Mouse (Mus musculus) ovary, postnatal 10 days (tissue): Measurements from ENCODE around the gene Nop16.

Experiments used
- DNase-seq: peaks from one replicate; pipeline ENCODE4 v3.0.0; 2022; ENCODE audit warnings: low spot score

The Nop16 gene

DNA sequence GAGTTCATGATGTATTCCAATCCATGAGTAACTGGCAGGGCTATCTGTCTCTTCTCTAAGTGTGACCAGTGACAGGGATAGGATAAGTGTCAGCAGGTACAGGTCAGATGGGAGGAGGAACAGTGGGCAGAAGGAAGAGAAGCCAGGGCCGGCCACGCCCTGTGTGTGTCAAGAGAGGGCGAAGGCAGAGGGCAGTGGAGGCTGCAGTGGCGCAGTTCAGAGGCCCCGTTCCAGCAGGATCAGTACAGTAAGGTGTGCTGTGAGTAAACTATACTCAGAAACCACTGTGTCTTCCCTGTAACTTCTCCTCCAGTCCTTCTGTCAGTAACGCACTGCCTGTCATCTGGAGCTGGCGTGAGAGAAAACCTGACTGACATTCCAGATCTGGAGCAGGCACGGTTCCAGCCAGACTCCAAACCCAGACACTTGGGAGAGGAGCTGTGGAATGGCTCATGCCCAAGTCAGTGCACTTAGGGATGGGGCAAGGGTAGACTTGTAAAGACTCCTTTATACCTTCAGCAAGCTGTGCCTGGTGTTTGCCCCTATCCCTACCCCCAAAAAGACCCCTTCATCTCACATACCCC is 6.3 kb upstream of the Nop16 start:
- DNase-seq = no peak

DNA sequence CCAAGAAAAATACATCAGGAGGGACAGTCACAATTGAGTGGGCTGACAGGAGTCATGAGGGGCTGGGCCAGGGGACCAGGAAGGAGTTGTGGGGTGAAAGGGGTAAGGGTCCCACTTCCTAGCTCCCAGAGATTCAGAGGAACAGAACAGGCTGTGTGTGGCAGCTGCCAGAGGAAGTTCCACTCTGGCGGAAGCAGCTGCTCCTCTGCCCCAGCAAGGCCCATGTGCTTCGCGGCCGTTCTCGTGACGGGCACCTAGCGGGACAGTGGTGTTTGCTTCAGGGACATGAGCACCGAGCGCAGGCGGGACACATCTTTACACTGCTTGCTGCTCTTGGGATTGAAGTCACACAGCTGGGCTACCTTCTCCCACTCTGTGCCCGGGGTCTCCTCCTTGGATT is 3.7 kb upstream of the Nop16 start:
- DNase-seq = no peak

GRCm38 (mm10) chr13:54591776-54592356 is 2.0 kb upstream of the Nop16 start:
- DNase-seq = no peak

- DNase-seq = no peak
These were observed 385 bp downstream of the Nop16 start for GRCm38 (mm10) chr13:54589414-54589995.

DNA sequence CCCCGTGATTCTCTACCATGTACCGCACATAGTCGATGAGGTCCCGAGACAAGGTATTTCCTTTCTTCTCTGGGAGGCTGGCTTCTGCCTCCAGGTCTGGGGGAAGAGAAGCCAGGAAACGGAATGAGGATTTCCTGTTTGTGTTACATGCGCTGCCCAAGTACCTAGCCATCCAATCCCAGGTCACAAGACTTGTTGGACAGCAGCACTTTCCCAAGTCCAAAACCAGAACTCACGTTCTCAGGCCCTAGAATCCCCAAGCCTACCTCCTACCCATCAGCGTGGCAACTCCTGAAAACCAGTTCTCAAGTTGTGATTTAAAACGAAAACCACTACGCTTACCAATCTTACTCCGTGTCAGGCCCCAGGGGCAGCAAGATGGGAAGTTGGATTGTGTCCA is 4.1 kb downstream of the Nop16 start:
- no peak for DNase-seq

DNA sequence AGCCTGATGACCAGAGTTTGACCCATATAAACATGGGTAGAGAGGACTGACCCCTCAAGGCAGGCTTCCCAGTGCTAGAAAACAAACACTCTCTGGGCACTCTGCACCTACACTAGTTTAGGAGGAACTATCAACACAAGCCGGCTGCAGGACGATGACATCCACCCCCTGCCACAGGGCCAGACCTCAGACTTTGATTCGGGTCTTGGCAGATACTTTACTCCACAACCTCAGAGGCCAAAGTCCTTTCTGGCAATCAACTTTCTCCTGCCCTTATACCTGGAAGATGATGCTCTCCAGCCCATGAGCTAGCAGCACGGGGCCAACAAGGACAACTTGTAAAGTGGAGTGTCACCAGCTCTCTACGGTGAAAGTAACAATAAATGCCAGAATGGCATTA is 7.0 kb downstream of the Nop16 start:
- no peak for DNase-seq

DNA sequence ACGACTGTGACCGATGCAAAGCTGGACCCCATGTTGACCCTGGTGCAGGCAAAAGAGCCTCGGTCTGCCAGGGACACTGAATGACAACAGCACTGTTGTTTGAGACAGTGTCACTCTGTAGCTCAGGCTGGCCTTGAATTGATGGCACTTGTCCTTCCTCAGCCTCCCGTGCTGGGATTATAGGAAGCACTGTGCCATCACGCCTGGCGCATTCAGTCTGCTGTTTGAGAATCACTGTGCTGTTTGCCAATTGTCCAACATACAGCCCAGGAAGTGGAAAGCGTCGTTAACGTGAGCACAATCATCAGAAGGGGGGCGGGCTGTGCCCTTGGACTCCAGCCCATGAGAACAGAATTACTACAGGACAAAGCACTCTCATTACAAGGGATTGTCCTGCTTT is 7.8 kb downstream of the Nop16 start:
- no peak for DNase-seq

- DNase-seq = no peak
These were observed 8.5 kb downstream of the Nop16 start for GRCm38 (mm10) chr13:54581385-54581784.

- DNase-seq = no peak
These were observed 12.0 kb downstream of the Nop16 start for GRCm38 (mm10) chr13:54577652-54578507.

GRCm38 (mm10) chr13:54575489-54575888 is 14.4 kb downstream of the Nop16 start:
- DNase-seq = no peak

DNA sequence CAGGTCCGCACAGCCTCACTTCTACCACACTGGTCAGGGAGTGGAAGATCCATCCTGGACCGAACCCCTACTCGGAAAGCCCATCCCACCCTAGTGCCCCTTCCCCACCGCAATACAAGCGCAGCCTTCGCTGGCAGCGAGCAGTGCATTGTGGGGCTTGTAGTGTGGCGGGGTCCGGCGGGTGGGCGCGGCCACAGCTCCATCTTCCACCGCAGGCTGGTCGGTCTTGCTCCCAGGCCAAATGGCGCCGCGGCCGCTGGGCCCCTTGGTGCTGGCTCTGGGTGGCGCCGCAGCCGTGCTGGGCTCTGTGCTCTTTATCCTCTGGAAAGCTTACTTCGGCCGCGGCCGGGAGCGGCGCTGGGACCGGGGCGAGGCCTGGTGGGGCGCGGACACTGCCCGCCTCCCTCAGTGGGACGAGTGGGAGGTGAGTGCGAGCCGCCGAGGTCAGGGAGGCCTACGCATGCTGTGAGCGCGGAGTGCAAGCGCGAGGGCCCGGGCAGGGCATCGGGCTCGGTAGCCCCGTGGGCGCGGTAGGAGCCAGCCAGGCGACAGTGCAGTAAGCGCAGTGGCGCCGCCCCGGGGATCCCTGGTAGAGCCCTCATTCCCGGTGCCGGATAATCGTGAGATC is 14.9 kb downstream of the Nop16 start, which contains the start of gene Arl10:
Gene Arl10, plus strand, starts transcription at position 162 of the 628 bp plus-strand sequence.
- peak; percentile 59 for DNase-seq

DNA sequence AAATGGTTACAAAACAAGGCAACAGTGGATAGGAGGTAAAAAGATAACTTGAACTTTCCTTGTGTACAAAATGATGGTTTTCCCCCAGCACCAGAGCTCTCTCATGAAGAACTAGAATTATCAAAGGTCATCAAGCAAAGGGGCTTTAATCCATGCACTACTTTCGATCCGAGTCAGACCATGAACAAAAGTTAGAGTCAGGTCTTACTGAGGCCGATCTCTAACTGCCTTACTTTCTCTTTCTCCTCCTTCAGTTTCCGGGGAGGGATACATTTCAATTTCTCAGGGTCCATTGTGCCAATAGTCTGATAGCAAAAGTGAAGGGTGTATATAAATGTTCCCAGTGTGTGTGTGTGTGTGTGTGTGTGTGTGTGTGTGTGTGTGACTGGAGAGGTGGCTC is 17.3 kb downstream of the Nop16 start:
- DNase-seq = no peak

- no peak for DNase-seq
These were observed 18.3 kb downstream of the Nop16 start for GRCm38 (mm10) chr13:54571637-54572036.

DNA sequence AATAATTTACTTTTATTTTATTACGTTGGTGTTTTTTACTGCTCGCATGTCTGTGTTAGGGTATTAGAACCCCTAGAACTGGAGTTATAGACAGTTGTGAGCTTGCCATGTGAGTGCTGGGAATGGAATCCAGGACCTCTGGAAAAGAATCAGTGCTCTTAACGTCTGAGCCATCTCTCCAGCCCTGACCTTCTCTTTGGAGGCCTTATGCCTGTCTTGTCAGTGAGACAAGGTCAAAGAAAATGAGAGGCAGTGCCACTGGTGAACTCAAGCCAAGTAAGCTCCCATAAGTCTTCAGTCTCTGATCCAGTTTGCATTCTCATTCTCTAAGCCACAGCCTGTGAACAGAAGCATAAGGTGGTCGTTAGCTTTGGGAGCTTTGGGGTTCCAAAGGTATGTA is 19.2 kb downstream of the Nop16 start:
- no peak for DNase-seq

DNA sequence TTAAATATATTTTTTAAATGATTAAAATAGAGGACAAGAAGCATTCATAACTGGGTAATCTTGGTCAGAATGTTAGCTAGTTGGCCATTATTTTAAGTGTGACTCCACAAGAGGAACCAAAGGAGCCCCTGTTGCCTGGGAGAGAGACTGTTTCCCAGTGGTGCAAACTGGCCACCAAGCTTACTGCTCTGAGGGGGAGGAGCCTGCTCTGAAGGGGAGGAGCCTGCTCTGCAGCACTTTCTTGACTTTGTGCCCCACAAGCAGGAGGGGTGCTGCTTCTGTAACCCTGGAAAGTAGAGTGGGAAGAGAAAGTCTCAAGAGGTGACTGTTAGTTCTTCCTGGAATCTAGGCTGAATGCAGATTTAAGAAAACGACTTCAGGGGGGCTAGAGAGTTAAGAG is 20.6 kb downstream of the Nop16 start:
- DNase-seq = no peak

- DNase-seq = no peak
These were observed 21.5 kb downstream of the Nop16 start for GRCm38 (mm10) chr13:54568380-54568779.

GRCm38 (mm10) chr13:54565594-54566345 is 24.1 kb downstream of the Nop16 start:
- DNase-seq = no peak

DNA sequence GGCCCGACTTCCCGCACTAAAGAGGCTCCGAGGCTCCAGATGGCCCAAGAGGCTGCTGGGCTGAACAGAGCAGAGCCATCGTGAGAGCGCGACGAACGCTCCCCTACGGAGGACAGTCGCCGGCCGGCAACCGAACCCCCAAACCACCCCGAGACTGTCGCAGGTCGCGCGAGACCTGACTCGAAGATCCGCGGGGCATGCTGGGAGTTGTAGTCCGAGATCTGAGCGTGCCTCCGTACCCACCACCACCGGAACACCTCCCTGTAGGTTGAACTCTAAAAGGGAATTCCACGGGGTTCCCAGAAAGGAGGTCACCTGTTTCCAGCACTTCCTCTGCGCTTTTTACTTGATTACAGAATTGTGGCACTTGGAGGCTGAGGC is 24.7 kb downstream of the Nop16 start, which contains the start of gene 4833439L19Rik:
Gene 4833439L19Rik, minus strand, starts transcription at position 235 of the 381 bp plus-strand sequence.
- peak; percentile 75 for DNase-seq

DNA sequence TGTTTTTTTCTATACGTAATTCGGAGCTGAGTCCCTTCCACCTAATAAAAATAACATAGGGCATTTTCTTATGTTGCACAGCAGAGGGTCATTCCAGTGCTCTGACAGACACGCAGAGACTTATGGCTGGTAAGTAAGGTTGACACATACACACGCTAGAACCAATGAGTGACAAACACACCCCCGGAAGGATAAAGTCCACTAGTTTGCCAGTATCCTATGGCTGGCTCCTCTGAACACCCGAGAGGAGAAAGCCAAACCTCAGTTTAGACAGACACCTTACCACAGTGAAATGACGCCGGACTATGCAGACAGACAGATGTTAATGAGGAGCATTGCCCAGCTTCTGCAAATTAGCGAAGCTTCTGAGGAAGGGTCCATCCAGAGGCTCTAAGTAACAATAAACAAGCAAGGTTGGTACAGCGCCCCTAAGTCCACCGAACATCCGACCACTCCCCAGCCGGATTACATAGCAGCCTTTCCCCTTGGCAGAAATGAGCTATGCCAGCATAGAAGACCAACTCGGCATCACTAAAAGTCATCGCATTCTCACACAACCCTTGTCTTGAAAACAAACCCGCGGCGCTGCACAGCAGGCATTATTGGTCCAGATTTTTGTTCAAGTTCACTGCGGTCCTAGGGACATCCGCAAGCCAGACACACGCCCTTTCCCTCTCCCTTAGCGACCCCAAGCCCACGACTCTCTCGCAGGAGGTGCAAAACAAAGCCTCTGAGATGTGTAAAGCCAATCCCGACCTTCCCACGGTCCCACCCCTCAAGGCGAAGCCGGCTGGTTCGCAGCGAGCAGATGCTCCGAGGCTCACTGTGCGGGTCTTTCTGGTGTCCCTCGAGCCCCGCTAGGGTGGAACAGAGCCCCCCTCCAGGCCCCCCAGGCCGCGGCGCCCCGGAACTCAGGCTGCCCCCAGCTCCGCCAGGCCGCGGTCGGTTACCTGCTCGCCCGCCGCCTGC is 25.4 kb downstream of the Nop16 start:
- no peak for DNase-seq

- no peak for DNase-seq
These were observed 27.3 kb downstream of the Nop16 start for GRCm38 (mm10) chr13:54562562-54562961.
